Mouse (Mus musculus) cerebellum, postnatal 25 days (tissue): ENCODE results near the gene Tmtc2.
A peak's percentile ranks its signal among the peaks of the same experiment; 100 is the strongest.

ENCODE experiments used
- DNase-seq, 2 experiments: peaks; one replicate each; pipeline ENCODE4 v3.0.0; 2021; ENCODE audit warnings: mixed read lengths in 2 of 2

Gene Tmtc2

DNA sequence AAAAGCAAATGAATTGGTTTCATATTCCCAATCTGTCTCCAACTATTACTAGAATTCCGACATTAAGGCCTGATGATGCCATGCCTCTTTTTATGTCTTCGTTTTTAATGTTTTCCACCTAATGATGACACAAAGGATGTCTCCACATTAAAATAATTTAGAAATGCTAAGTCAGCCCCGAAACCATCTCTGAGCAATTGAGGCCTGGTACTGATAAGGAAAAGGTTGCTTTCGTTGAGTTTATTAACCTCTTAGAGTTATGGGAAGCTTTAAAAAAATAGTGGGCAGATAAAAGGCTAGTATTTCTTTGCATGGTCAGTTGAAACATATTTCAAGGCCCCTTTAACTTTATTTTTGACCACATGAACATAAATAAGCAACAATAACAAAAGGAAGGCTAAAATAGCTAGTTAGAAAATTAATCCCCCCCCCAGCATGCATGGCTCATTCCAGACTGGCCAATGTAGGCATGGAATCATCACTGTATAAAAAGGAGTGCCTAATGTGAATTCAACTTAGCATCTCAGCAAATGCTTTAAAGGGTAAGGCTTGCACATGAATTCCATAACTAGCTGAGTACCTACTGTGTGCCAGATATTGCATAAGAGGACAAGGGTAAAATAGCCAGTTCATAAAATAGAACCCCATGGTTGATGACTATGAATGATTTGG lies 168.3 kb downstream of the Tmtc2 start:
- DNase-seq, result no peak

DNA sequence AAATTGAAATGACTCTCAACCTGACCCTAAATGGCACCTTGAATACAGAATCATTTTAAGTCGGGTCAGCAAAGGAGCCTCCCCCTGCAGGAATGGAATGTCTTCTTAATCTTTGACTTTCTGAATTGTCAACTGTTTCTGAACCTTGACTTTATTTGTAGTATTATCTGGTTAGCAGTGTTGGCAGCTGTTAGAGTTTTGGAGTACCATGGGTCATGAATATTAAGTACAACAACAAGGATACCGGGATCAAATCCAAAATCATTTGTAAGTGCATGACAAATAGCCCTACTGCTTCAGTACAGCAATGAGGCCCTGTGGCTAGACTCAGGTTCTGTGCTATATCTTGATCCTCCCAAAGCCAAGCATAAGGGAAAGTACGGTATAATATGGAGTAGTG lies 170.3 kb downstream of the Tmtc2 start:
- no peak for DNase-seq

DNA sequence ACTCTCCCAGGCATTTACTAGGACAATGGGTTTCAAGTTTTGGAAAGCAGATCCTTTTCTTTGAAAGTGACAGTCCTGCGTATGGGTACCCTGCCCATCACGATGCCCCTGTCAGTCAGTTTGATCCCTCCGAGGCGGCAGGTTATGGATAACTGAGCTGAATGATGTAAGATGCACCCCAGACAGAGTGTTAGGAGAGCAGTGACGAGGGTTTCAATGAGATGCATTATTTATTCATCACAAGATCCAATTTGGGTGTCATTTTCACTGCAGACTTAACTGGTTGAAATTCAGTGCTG lies 171.8 kb downstream of the Tmtc2 start:
- peak in 1 of 2 experiments; percentile 42 for DNase-seq

DNA sequence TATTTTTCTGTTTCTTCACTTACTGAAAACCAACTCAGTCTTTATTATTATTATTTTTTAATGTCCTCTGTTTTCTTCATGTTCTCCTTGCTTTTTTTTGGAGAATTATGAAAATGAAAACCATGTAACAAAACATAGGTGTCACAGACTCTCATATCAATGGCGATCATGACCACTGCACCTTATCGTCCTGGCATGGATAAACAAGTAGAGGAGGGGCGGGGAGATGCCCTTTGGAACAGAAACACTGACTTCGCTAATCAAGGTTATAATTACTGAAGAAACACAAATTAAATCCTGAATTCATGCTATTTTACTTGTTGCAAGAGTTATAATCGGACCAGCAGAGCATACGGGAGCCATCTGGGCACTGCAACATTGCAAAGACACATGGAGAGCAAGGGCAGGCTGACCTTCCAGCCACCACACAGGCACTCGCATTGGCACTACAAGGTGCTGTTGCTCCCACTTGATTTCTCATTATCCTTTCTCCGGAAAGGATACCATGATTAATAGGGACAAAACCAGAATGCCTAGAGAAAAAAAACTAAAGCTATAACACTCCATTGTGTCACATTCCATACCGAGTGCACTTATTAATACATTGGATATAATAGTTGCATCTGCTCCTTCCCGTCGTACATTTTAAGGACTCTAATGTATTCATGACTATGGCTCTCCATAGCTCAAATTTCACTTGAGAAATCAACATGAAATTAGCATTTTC lies 172.3 kb downstream of the Tmtc2 start:
- DNase-seq, result peak; percentile 74 to 80

- DNase-seq, result no peak
These were observed 174.9 kb downstream of the Tmtc2 start for GRCm38 (mm10) chr10:105399316-105399715.

GRCm38 (mm10) chr10:105384065-105384464 lies 190.2 kb downstream of the Tmtc2 start:
- DNase-seq, result no peak

- DNase-seq, result no peak
These were observed 192.5 kb downstream of the Tmtc2 start for GRCm38 (mm10) chr10:105381705-105382104.

GRCm38 (mm10) chr10:105381202-105381601 lies 193.0 kb downstream of the Tmtc2 start:
- DNase-seq, result no peak

DNA sequence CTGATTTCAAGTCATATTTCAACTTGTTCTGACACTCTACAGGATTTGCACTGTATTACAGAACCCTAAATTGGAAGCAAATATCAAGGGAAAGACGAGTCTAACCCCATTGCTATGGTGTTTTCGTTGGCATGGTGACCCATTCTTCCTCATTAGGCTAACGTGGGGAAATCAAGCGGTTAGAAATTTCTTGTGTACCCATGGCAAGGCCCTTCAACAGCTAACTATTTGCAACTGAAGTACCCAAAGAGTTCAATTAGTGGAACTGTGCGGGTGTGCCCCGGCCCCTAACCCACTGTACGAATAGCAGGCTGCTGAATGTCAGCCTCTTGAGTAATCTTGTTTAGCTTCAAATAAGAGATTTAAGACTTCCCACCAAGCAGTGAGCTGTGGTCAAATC lies 193.7 kb downstream of the Tmtc2 start:
- DNase-seq, result no peak

DNA sequence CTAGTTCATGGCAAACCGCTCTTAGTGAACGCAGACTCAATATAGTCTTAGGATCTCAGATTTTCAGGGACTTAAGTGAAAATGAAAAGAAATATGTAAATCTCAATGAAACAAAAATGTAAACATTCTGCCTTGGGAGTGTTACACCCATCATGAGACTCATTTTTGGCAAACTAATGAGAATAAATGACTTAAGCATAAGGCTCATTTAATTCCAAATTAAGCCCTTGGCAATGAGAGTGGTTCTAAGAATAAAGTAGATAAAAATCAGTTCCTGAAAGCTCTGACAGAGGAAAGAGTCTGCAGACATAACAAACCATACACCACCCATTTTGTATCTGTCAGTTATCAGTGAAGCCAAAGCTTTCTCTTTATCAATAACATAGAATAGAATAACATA lies 196.5 kb downstream of the Tmtc2 start:
- DNase-seq, result no peak

DNA sequence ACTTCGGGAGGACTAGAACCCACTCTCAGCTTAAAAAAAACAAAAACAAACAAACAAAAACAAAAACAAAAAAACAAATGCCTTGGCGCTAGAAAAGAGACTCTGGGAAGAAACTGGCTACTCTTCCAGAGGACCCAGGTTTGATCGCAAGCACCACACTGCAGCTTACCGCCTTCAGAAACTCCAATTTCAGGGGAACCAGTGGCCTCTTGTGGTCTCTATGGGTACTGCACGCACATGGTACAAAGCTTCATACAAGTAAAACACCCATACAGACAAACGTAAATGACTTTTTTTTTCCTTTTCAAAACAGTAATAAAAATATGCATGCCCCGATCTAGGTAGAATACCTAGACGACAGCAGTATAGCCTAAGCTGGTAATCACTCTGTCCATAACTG lies 201.0 kb downstream of the Tmtc2 start:
- no peak for DNase-seq

- no peak for DNase-seq
These were observed 206.0 kb downstream of the Tmtc2 start for GRCm38 (mm10) chr10:105368242-105368641.

- DNase-seq, result no peak
These were observed 209.8 kb downstream of the Tmtc2 start for GRCm38 (mm10) chr10:105364480-105364879.

- no peak for DNase-seq
These were observed 223.9 kb downstream of the Tmtc2 start for GRCm38 (mm10) chr10:105350301-105350700.

GRCm38 (mm10) chr10:105345920-105346319 lies 228.3 kb downstream of the Tmtc2 start:
- DNase-seq, result no peak

- no peak for DNase-seq
These were observed 241.4 kb downstream of the Tmtc2 start for GRCm38 (mm10) chr10:105332856-105333255.

DNA sequence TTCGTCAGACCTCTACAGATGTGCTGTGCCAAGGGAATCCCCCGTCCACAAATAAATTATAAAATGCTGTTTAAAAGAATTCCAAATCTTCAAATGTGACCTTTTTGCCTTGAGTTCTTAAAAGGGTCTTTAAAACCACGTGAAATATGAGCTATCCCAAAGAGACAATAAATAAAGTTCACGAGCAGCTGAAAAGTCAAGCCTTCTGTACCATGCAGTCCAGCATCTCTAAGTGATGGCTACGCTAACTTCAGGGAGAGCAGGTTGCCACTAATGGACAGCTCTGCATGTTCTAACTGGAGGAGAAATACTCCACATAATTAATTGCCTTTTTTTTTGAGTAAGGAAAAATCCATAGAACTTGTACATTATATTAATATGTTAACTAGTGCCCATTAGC lies 243.9 kb downstream of the Tmtc2 start:
- no peak for DNase-seq

GRCm38 (mm10) chr10:105323646-105324192 lies 250.5 kb downstream of the Tmtc2 start:
- DNase-seq, result no peak

DNA sequence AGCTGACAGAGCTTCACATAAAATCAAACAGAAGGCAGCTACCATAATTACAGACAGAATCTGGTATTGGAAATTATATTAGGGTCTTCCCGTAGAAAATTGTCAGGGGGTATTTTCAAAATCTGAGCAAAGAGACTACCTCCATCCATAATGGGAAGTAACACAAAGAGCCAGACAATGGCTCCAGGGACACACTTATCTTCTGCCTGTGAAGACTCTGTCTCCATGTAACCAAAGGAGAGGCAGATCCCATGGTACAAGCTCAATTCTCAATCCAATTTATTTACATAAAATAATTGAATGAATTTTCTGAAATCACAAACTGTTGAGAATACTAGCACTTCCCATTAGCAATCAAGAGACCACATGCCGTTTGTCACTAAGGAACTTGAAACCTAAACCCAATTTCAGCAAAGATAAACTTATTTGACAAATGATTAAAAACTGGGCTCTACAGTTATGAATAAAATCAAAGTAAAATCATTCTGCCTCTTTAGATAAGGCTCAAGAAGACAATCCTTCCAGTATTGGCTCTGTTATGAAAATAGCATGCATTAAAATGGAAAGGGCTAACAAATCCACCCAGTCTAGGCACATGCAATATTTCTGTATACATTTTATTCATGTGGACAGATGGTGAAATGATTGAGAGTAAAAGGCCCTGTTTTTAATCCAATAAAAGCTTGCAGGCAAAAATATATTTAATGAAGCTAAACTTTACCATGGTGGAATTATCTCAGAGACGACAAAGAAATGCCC lies 254.8 kb downstream of the Tmtc2 start:
- no peak for DNase-seq

GRCm38 (mm10) chr10:105318869-105319268 lies 255.4 kb downstream of the Tmtc2 start:
- DNase-seq, result no peak

- DNase-seq, result no peak
These were observed 261.3 kb downstream of the Tmtc2 start for GRCm38 (mm10) chr10:105312986-105313385.

DNA sequence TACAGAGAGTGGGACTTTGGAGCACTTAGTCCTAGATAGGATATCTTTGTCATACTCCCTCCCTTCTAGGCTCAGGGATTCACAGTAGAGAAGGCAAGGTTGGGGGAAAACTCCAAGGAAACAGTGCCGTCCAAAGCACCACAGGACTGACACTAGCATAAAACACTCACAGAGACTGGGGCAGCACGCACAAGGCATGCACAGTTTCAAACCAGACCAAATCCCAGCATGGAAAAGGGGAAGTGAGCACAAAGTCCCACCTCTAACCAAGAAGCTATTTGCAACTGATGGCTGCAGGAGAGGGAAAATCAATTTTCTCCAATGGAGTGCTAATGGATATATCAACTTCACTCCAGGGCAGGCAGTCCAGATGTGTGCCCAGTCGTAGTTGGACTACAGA lies 276.7 kb downstream of the Tmtc2 start:
- DNase-seq, result no peak

GRCm38 (mm10) chr10:105292961-105293360 lies 281.3 kb downstream of the Tmtc2 start:
- DNase-seq, result no peak

GRCm38 (mm10) chr10:105288472-105288871 lies 285.8 kb downstream of the Tmtc2 start:
- DNase-seq, result no peak
